Mouse (Mus musculus) neural tube, embryonic 14.5 days (tissue): ENCODE measurements at regions not wholly inside any gene's neighbourhood (a gene's known extent, or its start where the extent isn't known, plus 50 kb on each side); places are given as distances from the start of the nearest gene placed in this dataset.

ENCODE experiments used
- ATAC-seq: fragments of 200-750 bp; cut with Nextera tagmentation; 2 replicates; pipeline ENCODE4 v1.8.0; 2017; ENCODE audit warnings: low read depth, mild to moderate bottlenecking, moderate TSS enrichment, moderate library complexity
- H3K27ac ChIP-seq: fragments of 300-500 bp; sonication (generic); 2 replicates; pipeline ENCODE4 v1.5.1; 2014; ENCODE audit warnings: low read depth, mild to moderate bottlenecking, control low read depth, low read length, moderate library complexity, mixed read lengths
- H3K27me3 ChIP-seq: fragments of 300-500 bp; sonication (generic); 2 replicates; pipeline ENCODE4 v1.6.1; 2014; ENCODE audit warnings: low read length; ENCODE audit not compliant: control insufficient read depth, insufficient read depth
- H3K36me3 ChIP-seq: fragments of 300-500 bp; sonication (generic); 2 replicates; pipeline ENCODE4 v1.6.1; 2014; ENCODE audit warnings: low read length, mixed read lengths; ENCODE audit not compliant: control insufficient read depth, insufficient read depth
- H3K4me1 ChIP-seq: fragments of 300-500 bp; sonication (generic); 2 replicates; pipeline ENCODE4 v1.6.1; 2014; ENCODE audit warnings: low read length; ENCODE audit not compliant: control insufficient read depth, insufficient read depth
- H3K4me2 ChIP-seq: fragments of 300-500 bp; sonication (generic); 2 replicates; pipeline ENCODE4 v1.6.1; 2014; ENCODE audit warnings: mild to moderate bottlenecking, low read depth, low read length, control low read depth
- H3K4me3 ChIP-seq: fragments of 300-500 bp; sonication (generic); 2 replicates; pipeline ENCODE4 v1.5.1; 2014; ENCODE audit warnings: low read depth, low read length, control low read depth, mixed read lengths
- H3K9ac ChIP-seq: fragments of 300-500 bp; sonication (generic); replicated peaks from 2 replicates; pipeline ENCODE4 v1.6.1; 2014; ENCODE audit warnings: low read depth, mild to moderate bottlenecking, control low read depth, low read length, mixed read lengths
- H3K9me3 ChIP-seq: fragments of 300-500 bp; sonication (generic); 2 replicates; pipeline ENCODE4 v1.6.1; 2016; ENCODE audit warnings: low read length; ENCODE audit not compliant: control insufficient read depth
- WGBS: fragments of 180-500 bp; shearing (Covaris S2); extraction: QIAGEN DNeasy Blood & Tissue Kit; methylation state at CpG from one replicate; pipeline ENCODE4 v1.1.7; 2014; 5-methylcytosine and 5-hydroxymethylcytosine counted together

DNA sequence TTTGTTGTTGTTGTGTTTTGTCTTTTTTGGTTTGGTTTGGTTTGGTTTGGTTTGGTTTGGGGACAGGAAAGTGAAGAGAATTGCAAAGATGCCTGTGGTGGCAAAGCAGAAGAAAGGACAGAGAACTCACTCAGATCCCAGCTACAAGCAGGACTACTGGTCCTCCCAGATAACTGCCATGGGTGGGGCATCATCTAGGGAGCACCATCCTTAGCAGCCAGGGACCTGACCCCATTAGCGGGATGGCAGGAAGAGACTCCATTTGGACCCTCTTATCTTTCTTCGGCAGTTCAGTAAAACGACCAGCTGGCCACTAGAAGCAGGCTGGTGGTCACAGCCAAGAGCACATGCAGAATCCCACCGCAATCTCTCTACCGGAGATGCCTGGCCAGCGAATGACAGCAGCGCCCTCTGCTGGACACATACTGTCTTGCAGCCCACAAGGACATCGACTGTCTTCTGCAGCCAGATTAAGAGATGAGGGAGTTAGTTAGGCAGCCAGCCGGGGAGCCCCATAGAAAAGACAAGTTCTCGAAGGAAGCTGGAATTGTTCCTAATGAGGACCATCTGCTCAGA, 119.8 kb downstream of the Gm9195 start:
- H3K9me3 ChIP-seq: no peaks in the 10 kb centered on the region
- no peak overlapping the region for H3K27ac ChIP-seq
- no peaks in the 10 kb centered on the region for H3K27me3 ChIP-seq
- ATAC-seq: peak; percentile 70; the same call in 1 of the 2 replicates
- 11% methylated on average over 10 of the region's 10 CpGs for WGBS
- H3K36me3 ChIP-seq: no peaks in the 10 kb centered on the region
- no peak overlapping the region for H3K4me2 ChIP-seq
- no peaks in the 10 kb centered on the region for H3K4me1 ChIP-seq
- no peak overlapping the region for H3K9ac ChIP-seq
- H3K4me3 ChIP-seq: no peak overlapping the region

DNA sequence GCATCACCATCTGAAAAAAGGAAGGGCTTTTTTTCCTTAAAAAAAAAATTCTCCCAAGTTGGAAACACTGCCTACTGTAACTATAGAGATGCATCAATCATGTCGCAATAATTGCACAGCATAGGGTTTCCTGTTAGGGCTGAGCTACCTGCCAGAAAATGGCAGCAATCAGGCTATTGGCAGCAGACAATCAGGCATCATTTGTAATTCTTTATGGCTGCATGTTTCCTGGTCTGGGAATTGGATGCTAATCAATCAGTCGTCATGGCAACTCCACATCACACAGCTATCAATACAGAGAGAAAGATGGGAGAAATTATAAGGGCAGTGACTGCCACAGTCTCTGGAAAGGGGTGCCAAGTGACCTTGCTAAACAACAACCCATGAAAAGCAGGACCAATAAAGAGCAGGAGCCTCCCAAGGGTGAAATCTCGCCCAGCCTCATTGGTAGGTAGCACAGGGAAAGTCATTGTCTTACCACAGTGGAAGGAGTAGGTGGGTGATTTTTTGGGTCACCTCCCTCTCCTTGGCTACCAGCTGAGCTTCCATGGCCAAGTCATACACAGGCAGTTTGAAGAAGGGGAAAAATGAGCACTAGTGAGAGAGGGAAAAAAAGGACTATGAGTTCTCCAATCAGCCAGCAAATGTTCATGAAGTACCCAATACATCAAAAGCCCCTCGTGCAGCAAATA, 130.7 kb downstream of the Gm9195 start:
- no peak overlapping the region for H3K4me3 ChIP-seq
- no peak overlapping the region for H3K27ac ChIP-seq
- H3K9me3 ChIP-seq: no peaks in the 10 kb centered on the region
- WGBS: 73% methylated on average over 4 of the region's 4 CpGs
- no peak overlapping the region for H3K4me2 ChIP-seq
- H3K4me1 ChIP-seq: no peaks in the 10 kb centered on the region
- H3K36me3 ChIP-seq: no peaks in the 10 kb centered on the region
- H3K27me3 ChIP-seq: no peaks in the 10 kb centered on the region
- no peak overlapping the region for H3K9ac ChIP-seq
- peak; percentile 46; the same call in 1 of the 2 replicates for ATAC-seq

DNA sequence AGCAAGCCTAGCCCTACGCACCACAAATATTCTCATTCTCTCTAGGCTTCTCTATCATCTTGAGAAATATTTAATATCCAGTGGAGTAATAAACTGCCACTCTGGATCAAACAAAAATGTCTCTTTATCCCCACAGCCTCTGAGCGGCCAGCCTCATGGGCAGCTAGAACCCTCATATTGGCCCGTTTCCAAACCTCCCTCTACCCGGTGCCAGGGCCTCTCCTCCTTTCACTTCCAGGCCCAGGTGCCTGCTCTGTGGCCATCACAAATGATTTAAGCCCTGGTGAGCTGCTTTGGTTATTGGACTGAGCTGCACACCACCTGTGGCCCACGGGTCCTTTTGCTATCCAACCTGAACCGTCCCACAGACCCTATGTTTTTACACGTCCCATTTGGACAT, 131.5 kb downstream of the Gm9195 start:
- H3K9ac ChIP-seq: no peak overlapping the region
- no peaks in the 10 kb centered on the region for H3K27me3 ChIP-seq
- H3K9me3 ChIP-seq: no peaks in the 10 kb centered on the region
- H3K36me3 ChIP-seq: no peaks in the 10 kb centered on the region
- no peak for ATAC-seq
- no peak overlapping the region for H3K4me2 ChIP-seq
- no peak overlapping the region for H3K4me3 ChIP-seq
- no peaks in the 10 kb centered on the region for H3K4me1 ChIP-seq
- 81% methylated on average over 7 of the region's 7 CpGs for WGBS
- H3K27ac ChIP-seq: no peak overlapping the region

DNA sequence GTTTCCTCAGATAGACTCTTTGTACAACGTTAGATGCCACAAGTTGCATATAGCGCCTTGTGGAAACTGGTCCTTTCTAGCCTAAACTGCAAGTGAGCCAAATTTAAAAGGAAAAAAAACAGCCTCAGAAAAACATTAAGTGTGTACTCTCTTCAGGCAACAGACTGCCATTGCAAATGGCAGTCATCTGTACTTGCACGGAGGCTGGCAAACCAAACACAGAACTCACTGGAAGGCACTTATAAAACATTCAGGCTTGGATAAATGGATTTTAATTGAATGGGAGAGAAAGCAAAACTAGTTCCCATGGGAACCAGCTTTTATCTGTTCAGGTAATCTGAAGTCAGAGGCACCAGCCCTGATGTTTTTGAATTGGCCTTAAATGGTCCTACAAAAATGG, 133.7 kb downstream of the Gm9195 start:
- ATAC-seq: no peak
- H3K27me3 ChIP-seq: no peaks in the 10 kb centered on the region
- no peak overlapping the region for H3K27ac ChIP-seq
- H3K9ac ChIP-seq: no peak overlapping the region
- no peak overlapping the region for H3K4me3 ChIP-seq
- H3K4me1 ChIP-seq: no peaks in the 10 kb centered on the region
- H3K36me3 ChIP-seq: no peaks in the 10 kb centered on the region
- WGBS: 84% methylated on average over 3 of the region's 3 CpGs
- H3K4me2 ChIP-seq: no peak overlapping the region
- no peaks in the 10 kb centered on the region for H3K9me3 ChIP-seq

DNA sequence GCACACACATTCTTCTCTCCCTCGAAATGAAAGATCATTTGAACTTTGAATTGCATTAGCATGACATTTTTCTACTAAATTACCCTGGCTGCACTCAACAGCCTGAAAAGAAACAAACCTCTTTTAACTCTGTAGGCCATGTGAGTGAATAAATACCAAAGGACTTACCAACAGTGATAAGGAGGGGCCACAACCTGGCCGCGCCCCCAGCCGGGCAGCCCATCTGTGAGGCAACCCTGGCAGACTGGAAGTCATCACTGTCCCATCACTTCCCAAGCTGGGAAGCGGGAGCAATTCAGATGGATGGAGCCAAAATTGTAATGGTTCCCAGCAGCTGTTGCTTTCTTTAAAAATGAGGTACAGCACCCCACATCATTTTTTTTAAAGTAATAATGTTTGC, 149.5 kb downstream of the Gm9195 start:
- no peak overlapping the region for H3K27ac ChIP-seq
- no peak overlapping the region for H3K4me3 ChIP-seq
- no peaks in the 10 kb centered on the region for H3K36me3 ChIP-seq
- no peaks in the 10 kb centered on the region for H3K27me3 ChIP-seq
- H3K4me2 ChIP-seq: no peak overlapping the region
- 57% methylated on average over 5 of the region's 5 CpGs for WGBS
- H3K4me1 ChIP-seq: no peaks in the 10 kb centered on the region
- H3K9ac ChIP-seq: no peak overlapping the region
- H3K9me3 ChIP-seq: no peaks in the 10 kb centered on the region
- ATAC-seq: no peak

DNA sequence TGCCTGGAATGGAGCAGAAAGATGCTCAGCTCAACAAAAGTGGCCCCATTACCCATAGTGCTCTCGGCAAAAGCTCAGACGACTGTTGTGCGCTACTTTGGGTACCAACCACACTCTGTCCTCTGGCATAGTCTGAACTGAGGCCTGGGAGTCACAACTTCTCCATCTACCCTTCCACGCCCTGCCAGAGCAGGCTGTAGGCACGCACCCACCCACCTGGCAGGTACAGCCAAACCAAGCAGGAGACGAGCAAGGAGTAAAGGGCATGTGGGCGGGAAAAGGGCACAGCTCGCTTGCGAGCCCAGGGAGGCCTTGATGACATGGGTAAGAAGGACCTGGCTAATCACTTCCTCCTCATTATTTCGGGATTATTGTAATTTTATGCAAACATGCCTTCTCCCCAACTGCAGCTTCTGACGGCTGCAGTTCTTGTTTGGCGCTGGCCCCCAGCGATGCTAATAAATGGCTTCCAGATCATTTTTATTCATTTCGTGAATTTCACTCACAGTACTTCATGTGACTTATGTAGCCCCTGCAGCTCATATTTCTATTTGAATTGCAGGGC, 150.0 kb downstream of the Gm9195 start:
- no peak for ATAC-seq
- H3K4me2 ChIP-seq: no peak overlapping the region
- WGBS: 73% methylated on average over 14 of the region's 14 CpGs
- no peak overlapping the region for H3K27ac ChIP-seq
- H3K27me3 ChIP-seq: no peaks in the 10 kb centered on the region
- no peaks in the 10 kb centered on the region for H3K4me1 ChIP-seq
- H3K9ac ChIP-seq: no peak overlapping the region
- no peaks in the 10 kb centered on the region for H3K9me3 ChIP-seq
- H3K36me3 ChIP-seq: no peaks in the 10 kb centered on the region
- no peak overlapping the region for H3K4me3 ChIP-seq

DNA sequence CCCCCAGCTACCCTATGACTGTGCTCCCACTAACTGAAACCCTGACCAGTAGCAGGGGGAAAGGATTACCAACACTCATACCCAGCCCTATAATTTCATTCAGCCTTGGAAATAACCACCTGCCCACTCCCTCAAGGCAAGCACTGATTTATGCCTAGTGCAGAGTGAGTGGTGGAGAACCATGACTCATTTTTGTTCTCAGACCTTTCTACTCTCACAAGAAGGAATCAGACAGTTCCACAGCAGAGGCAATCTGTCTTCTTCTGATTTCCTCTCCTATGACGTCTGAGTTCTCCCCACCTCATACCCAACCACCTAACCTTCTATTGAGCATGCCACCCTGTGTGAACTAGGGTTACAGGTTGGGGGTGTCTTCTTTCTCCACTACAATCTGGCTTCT, 153.6 kb downstream of the Gm9195 start:
- no peaks in the 10 kb centered on the region for H3K36me3 ChIP-seq
- H3K9ac ChIP-seq: no peak overlapping the region
- no peak for ATAC-seq
- H3K27ac ChIP-seq: no peak overlapping the region
- H3K27me3 ChIP-seq: no peaks in the 10 kb centered on the region
- H3K4me2 ChIP-seq: no peak overlapping the region
- no peaks in the 10 kb centered on the region for H3K9me3 ChIP-seq
- no peaks in the 10 kb centered on the region for H3K4me1 ChIP-seq
- no peak overlapping the region for H3K4me3 ChIP-seq
- WGBS: 89% methylated on average over 1 of the region's 1 CpGs

DNA sequence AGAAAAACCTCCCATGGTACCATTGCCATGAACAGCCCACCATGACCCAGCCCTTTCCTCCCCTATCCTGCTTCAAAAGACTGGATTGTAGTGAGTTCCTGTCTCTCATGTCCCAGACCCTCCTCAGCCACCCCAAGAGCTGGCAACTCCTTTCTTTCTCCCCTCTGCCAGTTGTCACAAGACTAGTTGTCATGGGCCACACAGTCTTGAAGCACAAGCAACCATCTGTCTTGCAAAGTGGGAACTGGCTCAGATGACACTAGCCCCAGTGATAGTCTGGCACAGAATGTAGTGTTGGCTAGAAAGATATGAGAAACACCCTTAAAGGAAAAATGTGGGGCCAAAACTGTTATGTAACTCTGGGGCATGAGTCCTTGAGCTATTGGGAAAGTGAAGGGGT, 187.8 kb downstream of the Gm9195 start:
- no peaks in the 10 kb centered on the region for H3K27me3 ChIP-seq
- no peak overlapping the region for H3K9ac ChIP-seq
- ATAC-seq: no peak
- H3K9me3 ChIP-seq: no peaks in the 10 kb centered on the region
- H3K27ac ChIP-seq: no peak overlapping the region
- H3K4me2 ChIP-seq: no peak overlapping the region
- no peaks in the 10 kb centered on the region for H3K36me3 ChIP-seq
- no peaks in the 10 kb centered on the region for H3K4me1 ChIP-seq
- no peak overlapping the region for H3K4me3 ChIP-seq

DNA sequence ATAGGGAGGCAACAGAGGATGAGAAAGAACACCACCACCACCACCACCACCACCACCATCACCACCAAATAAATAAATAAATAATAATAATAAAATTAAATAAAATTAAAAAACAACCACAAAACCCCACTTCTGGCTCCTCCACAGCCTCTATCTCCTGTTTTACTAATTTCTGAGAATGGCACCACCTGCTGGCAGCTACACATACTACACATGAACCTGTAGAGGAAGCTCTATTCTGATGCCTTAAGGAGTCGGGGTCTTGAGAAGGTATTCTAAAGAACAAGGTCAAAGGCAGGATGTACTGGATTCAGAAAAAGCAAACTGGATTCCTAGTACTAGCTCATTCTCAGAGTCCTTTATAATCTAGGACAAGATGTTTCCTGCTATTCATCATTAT, 191.6 kb downstream of the Gm9195 start:
- no peak for ATAC-seq

More for the DNA sequence above, 191.6 kb downstream of the Gm9195 start:
- Histone ChIP-seq H3K4me1 (no peaks in the 10 kb centered on the region), H3K27me3 (no peaks in the 10 kb centered on the region), H3K9me3 (no peaks in the 10 kb centered on the region), H3K4me2 (no peak overlapping the region), H3K27ac (no peak overlapping the region), H3K9ac (no peak overlapping the region), H3K4me3 (no peak overlapping the region), H3K36me3 (no peaks in the 10 kb centered on the region)
- WGBS: 69% methylated on average over 1 of the region's 1 CpGs
